Mouse (Mus musculus): ENCODE measurements around the gene Rce1. TPM values are rescaled to one million over a fixed set of nuclear protein-coding genes. Genes with fewer than 3 reads are reported as not detected.

The Rce1 gene
- total RNA-seq (2014; rRNA removed) = 74.9 and 85.1 TPM in 2 replicates
- 43.3 and 46.7 TPM in 2 replicates for polyA plus RNA-seq (2015; fragmentation: Nextera tagmentation; extraction: Ambion mirVana)

- peaks cover 25% of the 10 kb centered on the region for H3K36me3 ChIP-seq (ENCODE audit: insufficient read depth, low read length)
- peaks cover 5% of the 10 kb centered on the region; the same call in 1 of the 2 replicates for H3K4me1 ChIP-seq (ENCODE audit: insufficient read depth, low read length)
Observed at GRCm38 (mm10) chr19:4625179-4625828, at the start of gene Rce1. Gene Rce1, minus strand, starts transcription at chr19:4625641.

GRCm38 (mm10) chr19:4672401-4672800, 47.0 kb upstream of the Rce1 start:
- Histone ChIP-seq H3K4me3 (ENCODE audit: low read depth, low read length) (no peak overlapping the region), H3K27ac (ENCODE audit: low read depth, low read length) (no peak overlapping the region), H3K9ac (replicated peaks; ENCODE audit: low read length, poor library complexity, severe bottlenecking) (no peak overlapping the region), H3K36me3 (ENCODE audit: insufficient read depth, low read length) (no peaks in the 10 kb centered on the region), H3K9me3 (ENCODE audit: low read length) (no peaks in the 10 kb centered on the region), H3K4me1 (ENCODE audit: insufficient read depth, low read length) (no peaks in the 10 kb centered on the region), H3K4me2 (ENCODE audit: low read depth, low read length, poor library complexity, severe bottlenecking) (no peak overlapping the region), H3K27me3 (ENCODE audit: insufficient read depth, low read length) (no peaks in the 10 kb centered on the region)
- no peak for TF ChIP-seq CTCF (IDR thresholded peaks at IDR 0.05)
- DNase-seq (ENCODE audit: low spot score) = no peak
- 42% methylated on average over 6 of the region's 6 CpGs for WGBS
- ATAC-seq (ENCODE audit: low FRiP score) = no peak

More at GRCm38 (mm10) chr19:4625179-4625828, at the start of gene Rce1:
- Histone ChIP-seq H3K27me3 (ENCODE audit: insufficient read depth, low read length) (no peaks in the 10 kb centered on the region), H3K27ac (ENCODE audit: low read depth, low read length) (peak within 1 kb of the TSS; percentile 89), H3K4me3 (ENCODE audit: low read depth, low read length) (peak within 1 kb of the TSS; percentile 86), H3K9me3 (ENCODE audit: low read length) (no peaks in the 10 kb centered on the region), H3K4me2 (ENCODE audit: low read depth, low read length, poor library complexity, severe bottlenecking) (peak within 1 kb of the TSS; percentile 84), H3K9ac (replicated peaks; ENCODE audit: low read length, poor library complexity, severe bottlenecking) (peak within 1 kb of the TSS; percentile 78)
- DNase-seq (ENCODE audit: low spot score) = peak; percentile 92
- TF ChIP-seq CTCF (IDR thresholded peaks at IDR 0.05) = no peak
- under 1% methylated on average over 63 of the region's 64 CpGs for WGBS
- peak; percentile 87 for ATAC-seq (ENCODE audit: low FRiP score)

- WGBS = 90% methylated on average over 4 of the region's 4 CpGs
Observed at GRCm38 (mm10) chr19:4670776-4671175, 45.3 kb upstream of the Rce1 start.

GRCm38 (mm10) chr19:4666815-4667214, 41.4 kb upstream of the Rce1 start:
- Histone ChIP-seq H3K27ac (ENCODE audit: low read depth, low read length) (no peak overlapping the region), H3K9me3 (ENCODE audit: low read length) (no peaks in the 10 kb centered on the region), H3K4me1 (ENCODE audit: insufficient read depth, low read length) (no peaks in the 10 kb centered on the region), H3K9ac (replicated peaks; ENCODE audit: low read length, poor library complexity, severe bottlenecking) (no peak overlapping the region), H3K4me2 (ENCODE audit: low read depth, low read length, poor library complexity, severe bottlenecking) (no peak overlapping the region), H3K4me3 (ENCODE audit: low read depth, low read length) (no peak overlapping the region), H3K36me3 (ENCODE audit: insufficient read depth, low read length) (no peaks in the 10 kb centered on the region), H3K27me3 (ENCODE audit: insufficient read depth, low read length) (no peaks in the 10 kb centered on the region)
- ATAC-seq (ENCODE audit: low FRiP score) (no peak), DNase-seq (ENCODE audit: low spot score) (no peak)
- peak; percentile 23; the same call in 1 of the 2 replicates for TF ChIP-seq CTCF (IDR thresholded peaks at IDR 0.05)

More at GRCm38 (mm10) chr19:4670776-4671175, 45.3 kb upstream of the Rce1 start:
- DNase-seq (ENCODE audit: low spot score) (no peak), ATAC-seq (ENCODE audit: low FRiP score) (no peak)
- Histone ChIP-seq H3K36me3 (ENCODE audit: insufficient read depth, low read length) (no peaks in the 10 kb centered on the region), H3K9me3 (ENCODE audit: low read length) (no peaks in the 10 kb centered on the region), H3K27me3 (ENCODE audit: insufficient read depth, low read length) (no peaks in the 10 kb centered on the region), H3K4me2 (ENCODE audit: low read depth, low read length, poor library complexity, severe bottlenecking) (no peak overlapping the region), H3K27ac (ENCODE audit: low read depth, low read length) (no peak overlapping the region), H3K9ac (replicated peaks; ENCODE audit: low read length, poor library complexity, severe bottlenecking) (no peak overlapping the region), H3K4me3 (ENCODE audit: low read depth, low read length) (no peak overlapping the region), H3K4me1 (ENCODE audit: insufficient read depth, low read length) (no peaks in the 10 kb centered on the region)
- no peak for TF ChIP-seq CTCF (IDR thresholded peaks at IDR 0.05)

GRCm38 (mm10) chr19:4658156-4658555, 32.7 kb upstream of the Rce1 start:
- H3K9ac ChIP-seq (replicated peaks; ENCODE audit: low read length, poor library complexity, severe bottlenecking) = no peak overlapping the region
- DNase-seq (ENCODE audit: low spot score) (no peak), ATAC-seq (ENCODE audit: low FRiP score) (no peak)
- no peak overlapping the region for H3K4me2 ChIP-seq (ENCODE audit: low read depth, low read length, poor library complexity, severe bottlenecking)
- 90% methylated on average over 5 of the region's 5 CpGs for WGBS
- H3K36me3 ChIP-seq (ENCODE audit: insufficient read depth, low read length) = no peaks in the 10 kb centered on the region
- H3K4me3 ChIP-seq (ENCODE audit: low read depth, low read length) = no peak overlapping the region
- no peaks in the 10 kb centered on the region for H3K4me1 ChIP-seq (ENCODE audit: insufficient read depth, low read length)
- no peak for TF ChIP-seq CTCF (IDR thresholded peaks at IDR 0.05)
- H3K27me3 ChIP-seq (ENCODE audit: insufficient read depth, low read length) = no peaks in the 10 kb centered on the region
- no peak overlapping the region for H3K27ac ChIP-seq (ENCODE audit: low read depth, low read length)
- no peaks in the 10 kb centered on the region for H3K9me3 ChIP-seq (ENCODE audit: low read length)

GRCm38 (mm10) chr19:4646917-4647492, 21.6 kb upstream of the Rce1 start:
- no peak overlapping the region for H3K4me2 ChIP-seq (ENCODE audit: low read depth, low read length, poor library complexity, severe bottlenecking)
- no peak for TF ChIP-seq CTCF (IDR thresholded peaks at IDR 0.05)
- no peak overlapping the region for H3K27ac ChIP-seq (ENCODE audit: low read depth, low read length)
- H3K27me3 ChIP-seq (ENCODE audit: insufficient read depth, low read length) = no peaks in the 10 kb centered on the region
- H3K36me3 ChIP-seq (ENCODE audit: insufficient read depth, low read length) = no peaks in the 10 kb centered on the region
- H3K9me3 ChIP-seq (ENCODE audit: low read length) = no peaks in the 10 kb centered on the region
- H3K4me3 ChIP-seq (ENCODE audit: low read depth, low read length) = no peak overlapping the region
- ATAC-seq (ENCODE audit: low FRiP score) (no peak), DNase-seq (ENCODE audit: low spot score) (no peak)
- no peak overlapping the region for H3K9ac ChIP-seq (replicated peaks; ENCODE audit: low read length, poor library complexity, severe bottlenecking)
- no peaks in the 10 kb centered on the region for H3K4me1 ChIP-seq (ENCODE audit: insufficient read depth, low read length)
- 59% methylated on average over 11 of the region's 11 CpGs for WGBS

All from midbrain, postnatal 0 days (tissue).